Mouse (Mus musculus): Measurements from ENCODE around the gene Fam83g.
A peak's percentile ranks its signal among the peaks of the same experiment; 100 is the strongest.

- TF ChIP-seq CTCF (IDR thresholded peaks at IDR 0.05): peak; percentile 41
- no peak for TF ChIP-seq POLR2A (IDR thresholded peaks at IDR 0.05; ENCODE audit: insufficient read depth, low read depth, low read length)
Measured at GRCm38 (mm10) chr11:61740500-61740899, 56.6 kb downstream of the Fam83g start.
